Mouse (Mus musculus) intestine, postnatal 0 days (tissue): ENCODE data around the gene Srd5a1. TPM values are rescaled to one million over a fixed set of nuclear protein-coding genes. Genes with fewer than 3 reads are reported as not detected.

Source experiments
- ATAC-seq: fragments of 200-750 bp; cut with Nextera tagmentation; 2 replicates; pipeline ENCODE4 v1.8.0; 2017; ENCODE audit warnings: mild to moderate bottlenecking, moderate TSS enrichment, moderate library complexity
- H3K27ac ChIP-seq: fragments of 300-500 bp; sonication (generic); 2 replicates; pipeline ENCODE4 v1.5.1; 2014; ENCODE audit warnings: mild to moderate bottlenecking, low read depth, low read length, moderate library complexity
- H3K27me3 ChIP-seq: fragments of 300-500 bp; sonication (generic); replicated peaks from 2 replicates; pipeline ENCODE4 v1.6.1; 2014; ENCODE audit warnings: low read length, mixed read lengths; ENCODE audit not compliant: control insufficient read depth, insufficient read depth
- H3K36me3 ChIP-seq: fragments of 300-500 bp; sonication (generic); 2 replicates; pipeline ENCODE4 v1.6.1; 2014; ENCODE audit warnings: mild to moderate bottlenecking, moderate library complexity; ENCODE audit not compliant: control insufficient read depth, insufficient read depth
- H3K4me1 ChIP-seq: fragments of 300-500 bp; sonication (generic); replicated peaks from 2 replicates; pipeline ENCODE4 v1.6.1; 2014; ENCODE audit warnings: antibody characterized with exemption, low read length, mixed read lengths; ENCODE audit not compliant: control insufficient read depth, insufficient read depth
- H3K4me2 ChIP-seq: fragments of 300-500 bp; sonication (generic); replicated peaks from 2 replicates; pipeline ENCODE4 v1.6.1; 2014; ENCODE audit warnings: low read depth, mild to moderate bottlenecking, moderate library complexity
- H3K4me3 ChIP-seq: fragments of 300-500 bp; sonication (generic); 2 replicates; pipeline ENCODE4 v1.5.1; 2014; ENCODE audit warnings: low read depth, low read length
- H3K9ac ChIP-seq: fragments of 300-500 bp; sonication (generic); 2 replicates; pipeline ENCODE4 v1.6.1; 2014; ENCODE audit warnings: mild to moderate bottlenecking, low read depth, low read length
- H3K9me3 ChIP-seq: fragments of 300-500 bp; sonication (generic); 2 replicates; pipeline ENCODE4 v1.6.1; 2016; ENCODE audit warnings: mixed run types; ENCODE audit not compliant: control insufficient read depth
- CTCF ChIP-seq: sonication (generic); IDR thresholded peaks from 2 replicates; pipeline ENCODE4 v1.5.1; 2016; ENCODE audit warnings: low read depth, mild to moderate bottlenecking, control low read depth, antibody characterized with exemption, moderate library complexity
- WGBS: fragments of 180-500 bp; shearing (Covaris S2); extraction: QIAGEN DNeasy Blood & Tissue Kit; methylation state at CpG from one replicate; pipeline ENCODE4 v1.1.7; 2014; 5-methylcytosine and 5-hydroxymethylcytosine counted together
- polyA plus RNA-seq: library from polyadenylated mRNA; unstranded; fragments of >200 nt; fragmentation: Nextera tagmentation; extraction: Ambion mirVana; gene quantifications from 2 replicates; pipeline ENCODE4 v1.2.1, GENCODE M21; 2015

Gene Srd5a1
- polyA plus RNA-seq, 1 experiment from 2014 or later: 8.6 TPM

DNA sequence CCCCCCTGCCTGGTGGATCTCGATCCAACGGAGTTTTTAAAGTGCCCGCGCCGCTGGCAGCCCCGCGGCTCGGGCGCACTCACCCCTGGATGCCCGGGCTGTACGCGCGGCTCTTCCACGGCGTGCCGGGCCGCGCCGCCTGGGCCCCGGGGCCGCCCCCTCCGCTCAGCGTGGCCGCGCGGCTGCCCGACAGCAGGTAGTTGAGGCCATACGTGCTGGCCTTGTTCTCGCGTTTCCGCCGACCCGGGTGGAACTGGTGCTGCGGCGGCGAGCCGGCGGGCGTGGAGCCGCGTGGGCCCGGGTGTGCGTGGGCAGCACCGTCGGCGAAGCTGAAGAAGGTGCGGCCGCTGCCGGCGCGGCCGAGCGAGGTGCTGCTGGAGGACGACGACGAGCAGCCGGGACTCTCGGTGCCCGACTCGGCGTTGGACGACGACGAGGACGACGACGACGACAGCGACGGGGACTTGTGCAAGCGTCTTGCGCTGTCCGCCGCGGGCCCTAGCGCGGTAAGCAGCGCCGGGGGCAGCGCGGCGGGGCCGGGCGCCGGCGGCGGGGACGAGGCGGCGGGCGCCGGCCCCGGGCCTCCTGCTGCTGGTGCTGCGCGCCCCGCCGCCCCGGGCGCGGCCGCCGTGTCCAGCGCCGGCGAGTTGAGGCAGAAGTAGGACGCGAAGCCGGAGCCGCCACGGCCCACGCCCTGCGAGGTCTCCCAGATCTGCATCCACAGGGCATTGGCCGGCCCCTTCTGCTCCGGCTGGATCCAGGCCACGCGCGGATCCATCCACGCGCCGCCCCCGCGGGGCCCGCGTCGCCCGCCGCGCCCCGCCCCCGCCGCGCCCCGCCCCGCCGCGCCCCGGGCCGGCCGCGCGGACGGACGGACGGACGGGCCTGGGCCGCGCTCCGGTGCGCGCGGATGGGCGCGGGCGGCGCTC, 77.6 kb downstream of the Srd5a1 start, which contains the start of gene Nsun2:
Gene Nsun2, plus strand, starts transcription at position 342 of the 929 bp plus-strand sequence.
- Histone ChIP-seq H3K27me3 (no peaks in the 10 kb centered on the region), H3K4me3 (peak within 1 kb of the TSS; percentile 83), H3K36me3 (peaks cover 6% of the 10 kb centered on the region; the same call in 1 of the 2 replicates), H3K9me3 (no peaks in the 10 kb centered on the region), H3K9ac (peak within 1 kb of the TSS; percentile 81), H3K4me2 (peak within 1 kb of the TSS; percentile 97), H3K27ac (peak within 1 kb of the TSS; percentile 96), H3K4me1 (0 out of 2 replicates have a peak, but pooled peaks cover 3% of the 10 kb centered on the region)
- WGBS: under 1% methylated on average over 93 of the region's 155 CpGs
- TF ChIP-seq CTCF: no peak
- ATAC-seq: peak; percentile 48

DNA sequence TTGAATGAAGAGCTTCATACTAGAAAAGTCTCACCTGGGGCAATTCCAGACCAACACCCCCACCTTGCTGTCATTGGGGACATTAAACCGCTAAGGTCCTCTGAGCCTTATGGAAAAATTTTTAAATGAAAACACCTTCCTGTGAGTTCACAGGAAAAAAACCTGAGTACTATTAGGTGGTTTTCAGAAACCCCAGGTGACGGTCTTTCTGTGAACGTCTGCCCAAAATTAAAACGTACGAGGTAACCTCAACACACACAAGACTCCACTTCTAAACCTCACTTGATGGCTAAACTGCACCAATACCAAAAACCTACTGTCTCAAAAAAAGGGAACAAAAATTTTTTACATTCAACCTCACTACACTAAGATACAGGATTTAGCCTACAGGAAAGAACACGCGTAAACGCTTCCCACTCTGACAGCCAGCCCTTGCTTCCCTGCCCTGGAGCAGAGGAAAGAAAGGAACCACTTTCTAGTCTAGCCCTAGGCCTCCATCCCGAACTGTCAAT, 78.3 kb downstream of the Srd5a1 start:
- Histone ChIP-seq H3K4me3 (peak overlapping the region; percentile 83), H3K27ac (peak overlapping the region; percentile 96; the same call in 1 of the 2 replicates), H3K36me3 (peaks cover 6% of the 10 kb centered on the region; the same call in 1 of the 2 replicates), H3K4me1 (0 out of 2 replicates have a peak, but pooled peaks cover 3% of the 10 kb centered on the region), H3K9ac (peak overlapping the region; percentile 81), H3K9me3 (no peaks in the 10 kb centered on the region), H3K4me2 (peak overlapping the region; percentile 97), H3K27me3 (no peaks in the 10 kb centered on the region)
- ATAC-seq: no peak
- 1% methylated on average over 9 of the region's 9 CpGs for WGBS
- TF ChIP-seq CTCF: no peak

DNA sequence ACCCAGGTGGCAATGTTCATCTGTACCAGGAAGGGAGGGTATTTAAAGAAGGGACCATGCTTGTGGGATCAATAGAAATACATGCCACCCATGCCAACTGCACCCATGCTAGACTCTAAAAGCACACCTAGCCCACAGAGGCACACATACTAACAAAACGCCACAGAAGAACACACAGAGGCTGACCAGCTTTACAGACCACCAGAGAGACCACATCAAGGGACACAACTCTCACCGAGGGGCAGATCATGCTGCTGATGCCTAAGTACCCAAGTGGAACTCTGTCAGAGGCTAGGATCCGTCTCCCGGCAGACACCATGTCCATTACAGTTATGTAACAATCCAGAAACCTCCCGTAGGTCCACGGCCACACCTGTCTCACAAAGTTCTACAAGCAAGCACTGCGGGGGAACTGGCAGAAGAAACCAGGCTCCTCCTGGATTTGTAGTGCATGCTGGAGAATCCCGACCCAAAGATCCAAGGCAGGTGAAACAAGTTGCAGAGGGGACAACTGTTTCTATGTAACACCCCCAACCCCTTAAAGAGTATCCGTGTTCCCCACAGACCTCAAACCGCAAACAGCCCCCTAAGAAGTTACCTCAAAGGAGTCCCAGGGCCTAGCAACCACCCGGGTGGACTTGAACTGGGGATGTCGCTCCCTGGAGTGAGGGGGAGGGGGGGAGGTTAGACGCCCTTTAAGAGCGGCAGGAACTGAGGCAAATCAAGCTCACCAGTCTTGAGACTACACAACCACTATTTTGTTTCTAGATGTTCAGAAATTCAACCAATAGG, 78.9 kb downstream of the Srd5a1 start:
- TF ChIP-seq CTCF: no peak
- peak overlapping the region; percentile 81 for H3K9ac ChIP-seq
- no peaks in the 10 kb centered on the region for H3K27me3 ChIP-seq
- H3K36me3 ChIP-seq: peaks cover 6% of the 10 kb centered on the region; the same call in 1 of the 2 replicates
- 0 out of 2 replicates have a peak, but pooled peaks cover 3% of the 10 kb centered on the region for H3K4me1 ChIP-seq
- no peaks in the 10 kb centered on the region for H3K9me3 ChIP-seq
- 11% methylated on average over 14 of the region's 14 CpGs for WGBS
- H3K27ac ChIP-seq: no peak overlapping the region
- H3K4me3 ChIP-seq: peak overlapping the region; percentile 83
- no peak for ATAC-seq
- H3K4me2 ChIP-seq: peak overlapping the region; percentile 97

DNA sequence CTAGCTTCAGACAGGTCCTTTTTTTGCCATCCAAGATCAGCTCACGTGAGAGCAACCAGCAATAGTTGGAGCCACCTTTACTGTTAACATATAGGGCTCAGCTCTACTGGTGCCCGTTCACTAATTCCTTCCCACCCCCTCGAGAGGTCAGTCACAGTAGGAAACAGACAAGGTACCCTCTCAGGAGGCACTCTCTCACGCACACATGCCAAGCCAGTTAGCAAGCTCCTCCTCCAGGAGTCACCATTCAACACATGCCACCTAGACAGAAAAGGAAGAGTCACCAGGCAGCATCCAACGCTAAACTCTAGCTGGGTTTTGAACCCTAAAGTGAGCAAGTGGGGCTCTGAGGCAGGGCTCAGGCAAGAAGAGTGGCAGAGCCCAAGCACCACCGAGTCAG, 79.8 kb downstream of the Srd5a1 start:
- Histone ChIP-seq H3K9me3 (no peaks in the 10 kb centered on the region), H3K9ac (no peak overlapping the region), H3K4me3 (0 out of 2 replicates have a peak overlapping the region, but pooled peaks have one; percentile 9), H3K27me3 (no peaks in the 10 kb centered on the region), H3K36me3 (peaks cover 6% of the 10 kb centered on the region; the same call in 1 of the 2 replicates), H3K27ac (no peak overlapping the region), H3K4me1 (0 out of 2 replicates have a peak, but pooled peaks cover 3% of the 10 kb centered on the region), H3K4me2 (peak overlapping the region; percentile 97)
- no peak for ATAC-seq
- 50% methylated on average over 6 of the region's 6 CpGs for WGBS
- no peak for TF ChIP-seq CTCF

DNA sequence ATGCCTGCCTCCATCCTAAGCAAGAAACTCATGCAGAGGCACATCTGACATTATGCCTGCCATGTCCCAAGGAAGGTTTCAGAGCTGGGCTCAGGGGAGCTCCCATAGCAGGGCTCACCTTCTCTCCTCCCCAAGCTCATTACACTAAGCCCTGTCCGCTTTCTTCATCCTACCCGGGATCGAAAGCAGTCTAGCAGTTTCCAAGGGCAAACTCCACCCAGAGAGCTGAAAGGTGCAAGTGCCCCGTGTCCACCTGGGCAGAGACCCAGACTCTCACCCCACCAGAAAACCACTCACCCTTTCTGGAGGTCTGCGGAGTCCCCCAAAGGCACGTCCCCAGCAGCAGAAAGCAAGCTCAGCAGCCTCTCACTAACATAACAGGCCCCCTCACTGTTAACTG, 80.3 kb downstream of the Srd5a1 start:
- Histone ChIP-seq H3K36me3 (peaks cover 6% of the 10 kb centered on the region; the same call in 1 of the 2 replicates), H3K27me3 (no peaks in the 10 kb centered on the region), H3K4me1 (0 out of 2 replicates have a peak, but pooled peaks cover 3% of the 10 kb centered on the region), H3K9me3 (no peaks in the 10 kb centered on the region), H3K4me3 (no peak overlapping the region), H3K27ac (no peak overlapping the region), H3K4me2 (peak overlapping the region; percentile 97), H3K9ac (no peak overlapping the region)
- TF ChIP-seq CTCF: no peak
- WGBS: 76% methylated on average over 6 of the region's 6 CpGs
- no peak for ATAC-seq
